Mouse (Mus musculus) heart, embryonic 13.5 days (tissue): ENCODE results near the gene Map3k7cl. TPM values are rescaled to one million over a fixed set of nuclear protein-coding genes. Genes with fewer than 3 reads are reported as not detected.

ENCODE experiments used
- ATAC-seq: fragments of 200-750 bp; cut with Nextera tagmentation; 2 replicates; pipeline ENCODE4 v1.8.0; 2017; ENCODE audit warnings: moderate TSS enrichment; ENCODE audit not compliant: insufficient number of reproducible peaks, low FRiP score, low TSS enrichment; ENCODE audit errors: extremely low read depth
- H3K27ac ChIP-seq: fragments of 300-500 bp; sonication (generic); replicated peaks from 2 replicates; pipeline ENCODE4 v1.5.1; 2015; ENCODE audit warnings: moderate library complexity, mild to moderate bottlenecking, inconsistent platforms
- H3K27me3 ChIP-seq: fragments of 300-500 bp; sonication (generic); replicated peaks from 2 replicates; pipeline ENCODE4 v1.6.1; 2015; ENCODE audit warnings: mild to moderate bottlenecking, inconsistent platforms
- H3K36me3 ChIP-seq: fragments of 300-500 bp; sonication (generic); 2 replicates; pipeline ENCODE4 v1.6.1; 2015; ENCODE audit warnings: mild to moderate bottlenecking, inconsistent platforms
- H3K4me1 ChIP-seq: fragments of 300-500 bp; sonication (generic); 2 replicates; pipeline ENCODE4 v1.6.1; 2015; ENCODE audit warnings: inconsistent platforms
- H3K4me2 ChIP-seq: fragments of 300-500 bp; sonication (generic); 2 replicates; pipeline ENCODE4 v1.6.1; 2015; ENCODE audit warnings: inconsistent platforms, mild to moderate bottlenecking, moderate library complexity
- H3K4me3 ChIP-seq: fragments of 300-500 bp; sonication (generic); 2 replicates; pipeline ENCODE4 v1.5.1; 2015; ENCODE audit warnings: moderate library complexity, mild to moderate bottlenecking, inconsistent platforms
- H3K9ac ChIP-seq: fragments of 300-500 bp; sonication (generic); 2 replicates; pipeline ENCODE4 v1.6.1; 2015; ENCODE audit warnings: inconsistent platforms, mild to moderate bottlenecking, moderate library complexity
- H3K9me3 ChIP-seq: fragments of 300-500 bp; sonication (generic); 2 replicates; pipeline ENCODE4 v1.6.1; 2016; ENCODE audit warnings: inconsistent platforms
- WGBS: fragments of 180-500 bp; shearing (Covaris S2); methylation state at CpG from one replicate; pipeline ENCODE4 v1.1.7; 2015; ENCODE audit warnings: mixed read lengths; 5-methylcytosine and 5-hydroxymethylcytosine counted together
- polyA plus RNA-seq: library from polyadenylated mRNA; unstranded; fragments of >200 nt; fragmentation: Nextera tagmentation; extraction: Ambion mirVana; gene quantifications from 2 replicates; pipeline ENCODE4 v1.2.1, GENCODE M21; 2015

The Map3k7cl gene
- polyA plus RNA-seq, 1 experiment from 2014 or later, result 0.31 TPM

GRCm38 (mm10) chr16:87642234-87642633, 89.1 kb downstream of the Map3k7cl start:
- H3K4me3 ChIP-seq, result no peak overlapping the region
- peaks cover 33% of the 10 kb centered on the region for H3K4me1 ChIP-seq
- H3K27me3 ChIP-seq, result no peaks in the 10 kb centered on the region
- no peak overlapping the region for H3K9ac ChIP-seq
- no peaks in the 10 kb centered on the region for H3K9me3 ChIP-seq
- H3K27ac ChIP-seq, result no peak overlapping the region
- WGBS, result 85% methylated on average over 7 of the region's 7 CpGs
- no peak overlapping the region for H3K4me2 ChIP-seq
- H3K36me3 ChIP-seq, result no peaks in the 10 kb centered on the region
- ATAC-seq, result no peak

GRCm38 (mm10) chr16:87644111-87644770, 91.1 kb downstream of the Map3k7cl start:
- WGBS, result 35% methylated on average over 14 of the region's 14 CpGs
- peaks cover 33% of the 10 kb centered on the region for H3K4me1 ChIP-seq
- H3K27me3 ChIP-seq, result no peaks in the 10 kb centered on the region
- ATAC-seq, result no peak
- H3K27ac ChIP-seq, result 0 out of 2 replicates have a peak overlapping the region, but pooled peaks have one; percentile 17
- H3K36me3 ChIP-seq, result no peaks in the 10 kb centered on the region
- H3K4me2 ChIP-seq, result peak overlapping the region; percentile 48
- no peak overlapping the region for H3K4me3 ChIP-seq
- H3K9me3 ChIP-seq, result no peaks in the 10 kb centered on the region
- H3K9ac ChIP-seq, result no peak overlapping the region

Other genes starting within 250 kb of the Map3k7cl start
- gene N6amt1, start 199.1 kb upstream of the Map3k7cl start, polyA plus RNA-seq, result 26.9 and 27.5 TPM in 2 replicates
- 16.4 and 17.5 TPM in 2 replicates for gene Ltn1, start 120.7 kb upstream of the Map3k7cl start, polyA plus RNA-seq
- gene Rwdd2b, start 112.8 kb upstream of the Map3k7cl start, polyA plus RNA-seq, result 11.0 and 12.2 TPM in 2 replicates
- 30.2 and 37.1 TPM in 2 replicates for gene Usp16, start 98.6 kb upstream of the Map3k7cl start, polyA plus RNA-seq
- 290 and 329 TPM in 2 replicates for gene Cct8, start 57.5 kb upstream of the Map3k7cl start, polyA plus RNA-seq
- 9.2 and 9.5 TPM in 2 replicates for gene Bach1, start 145.6 kb downstream of the Map3k7cl start, polyA plus RNA-seq